In the genomic region with DNA sequence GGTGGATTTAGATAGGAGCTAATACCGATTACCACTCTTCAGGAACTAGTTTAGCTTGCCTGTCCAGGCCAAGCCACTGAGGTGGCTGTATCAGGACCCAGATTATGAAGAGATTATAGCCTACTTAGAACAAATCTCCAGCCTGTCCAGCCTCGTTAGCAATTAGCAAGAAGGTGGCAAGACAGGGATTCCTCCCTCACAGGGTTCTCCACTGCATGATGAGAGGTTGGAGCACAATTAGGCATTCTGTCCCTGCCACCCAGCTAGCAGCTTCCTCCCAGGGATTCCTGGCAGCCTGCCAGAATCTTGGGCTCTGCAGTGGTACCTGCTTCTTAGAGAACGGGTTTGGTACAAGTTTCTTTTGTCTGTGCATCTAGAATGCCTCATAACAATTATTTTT, we compare ENCODE assay signal across 13 mouse cellular contexts. TPM values are rescaled to one million over a fixed set of nuclear protein-coding genes. Genes with fewer than 3 reads are reported as not detected.
A peak's percentile ranks its signal among the peaks of the same experiment; 100 is the strongest.
DNase-seq lines count a peak whose midpoint lies in the region; ATAC-seq and TF ChIP-seq lines count a peak whose summit lies in the region.
"Had no signal": no experiment of that assay in that cellular context is flagged by ENCODE, and none has a peak within 500 bp of the region (broad histone marks: within the 10 kb centered on the region; RNA-seq: fewer than 3 reads in every experiment).

No protein-coding gene starts in this region.

- no peak for TF ChIP-seq CTCF in layer of hippocampus, adult 2 months (conservative IDR thresholded peaks at IDR 0.05)

- no peak overlapping the region for H3K9ac ChIP-seq in forebrain, embryonic 11.5 days (ENCODE audit: low read length)
- H3K9ac ChIP-seq in embryonic facial prominence, embryonic 14.5 days (ENCODE audit: low read depth, low read length), result no peak overlapping the region
- H3K9ac ChIP-seq in midbrain, embryonic 14.5 days (replicated peaks; ENCODE audit: low read length), result no peak overlapping the region
- H3K9ac ChIP-seq: limb, embryonic 15.5 days had no signal

- peak; percentile 73 for ATAC-seq in forebrain, embryonic 11.5 days (replicated peaks; ENCODE audit: low FRiP score)
- peak; percentile 75 for ATAC-seq in embryonic facial prominence, embryonic 14.5 days (ENCODE audit: low read depth)
- peak; percentile 47; the same call in 1 of the 2 replicates for ATAC-seq in midbrain, embryonic 14.5 days (ENCODE audit: low FRiP score, low TSS enrichment)
- ATAC-seq: Patski had no signal

- 45% methylated on average over 3 of the region's 3 CpGs for WGBS in forebrain, embryonic 11.5 days
- 56% methylated on average over 3 of the region's 3 CpGs for WGBS in forebrain, embryonic 10.5 days
- WGBS in embryonic facial prominence, embryonic 14.5 days, result 52% methylated on average over 3 of the region's 3 CpGs
- WGBS in midbrain, embryonic 14.5 days, result 39% methylated on average over 3 of the region's 3 CpGs

- H3K27me3 ChIP-seq in forebrain, embryonic 11.5 days (ENCODE audit: control insufficient read depth, insufficient read depth, low read length), result 0 out of 2 replicates have a peak, but pooled peaks cover 2% of the 10 kb centered on the region
- H3K27me3 ChIP-seq in forebrain, embryonic 10.5 days (ENCODE audit: poor library complexity, severe bottlenecking), result peaks cover 17% of the 10 kb centered on the region
- H3K27me3 ChIP-seq in embryonic facial prominence, embryonic 14.5 days (replicated peaks; ENCODE audit: control insufficient read depth, insufficient read depth, low read length), result no peaks in the 10 kb centered on the region
- H3K27me3 ChIP-seq in midbrain, embryonic 14.5 days (ENCODE audit: control insufficient read depth, insufficient read depth, low read length), result no peaks in the 10 kb centered on the region
- H3K27me3 ChIP-seq: limb, embryonic 15.5 days; megakaryocyte, embryonic 14.5 days; Patski had no signal

- no peaks in the 10 kb centered on the region for H3K9me3 ChIP-seq in forebrain, embryonic 11.5 days (ENCODE audit: control insufficient read depth, low read length)
- peaks cover 4% of the 10 kb centered on the region; the same call in 1 of the 2 replicates for H3K9me3 ChIP-seq in forebrain, embryonic 10.5 days
- H3K9me3 ChIP-seq in embryonic facial prominence, embryonic 14.5 days (ENCODE audit: control insufficient read depth, low read length), result no peaks in the 10 kb centered on the region
- no peaks in the 10 kb centered on the region for H3K9me3 ChIP-seq in midbrain, embryonic 14.5 days (ENCODE audit: control insufficient read depth, low read length)
- H3K9me3 ChIP-seq: limb, embryonic 15.5 days; megakaryocyte, embryonic 14.5 days had no signal

- no peak overlapping the region for H3K4me2 ChIP-seq in forebrain, embryonic 11.5 days (ENCODE audit: low read depth, low read length, severe bottlenecking)
- no peak overlapping the region for H3K4me2 ChIP-seq in embryonic facial prominence, embryonic 14.5 days (ENCODE audit: low read depth, low read length)
- H3K4me2 ChIP-seq in midbrain, embryonic 14.5 days (ENCODE audit: low read length), result no peak overlapping the region
- H3K4me2 ChIP-seq: limb, embryonic 15.5 days had no signal

- H3K4me1 ChIP-seq in forebrain, embryonic 11.5 days (replicated peaks; ENCODE audit: control insufficient read depth, insufficient read depth, low read length), result peaks cover 21% of the 10 kb centered on the region; the same call in 1 of the 2 replicates
- H3K4me1 ChIP-seq in forebrain, embryonic 10.5 days, result peaks cover 53% of the 10 kb centered on the region
- peaks cover 8% of the 10 kb centered on the region for H3K4me1 ChIP-seq in embryonic facial prominence, embryonic 14.5 days (ENCODE audit: control insufficient read depth, insufficient read depth, low read length)
- H3K4me1 ChIP-seq in midbrain, embryonic 14.5 days (ENCODE audit: control insufficient read depth, insufficient read depth, low read length), result 0 out of 2 replicates have a peak, but pooled peaks cover 4% of the 10 kb centered on the region

- peak overlapping the region; percentile 50 for H3K27ac ChIP-seq in forebrain, embryonic 11.5 days (ENCODE audit: low read depth, low read length)
- H3K27ac ChIP-seq in forebrain, embryonic 10.5 days, result no peak overlapping the region
- H3K27ac ChIP-seq in layer of hippocampus, adult 2 months, result peak overlapping the region; percentile 57; the same call in 1 of the 2 replicates
- H3K27ac ChIP-seq in embryonic facial prominence, embryonic 14.5 days (replicated peaks; ENCODE audit: low read depth, low read length), result no peak overlapping the region
- H3K27ac ChIP-seq in midbrain, embryonic 14.5 days (replicated peaks; ENCODE audit: low read depth, low read length), result no peak overlapping the region
- H3K27ac ChIP-seq: kidney, postnatal 0 days; limb, embryonic 15.5 days had no signal

- peak; percentile 76 for DNase-seq in forebrain, embryonic 11.5 days (ENCODE audit: low spot score)
- no peak for DNase-seq in forebrain, embryonic 10.5 days (ENCODE audit: extremely low spot score, low spot score)
- no peak for DNase-seq in layer of hippocampus, adult 2 months (ENCODE audit: low spot score in 2 of 2)
- DNase-seq in layer of hippocampus, postnatal 14 days (ENCODE audit: low spot score in 2 of 2), result no peak
- peak; percentile 82 for DNase-seq in embryonic facial prominence, embryonic 14.5 days (ENCODE audit: low spot score)
- DNase-seq in midbrain, embryonic 14.5 days, result peak; percentile 76
- DNase-seq in adrenal gland, postnatal 10 days, result no peak
- DNase-seq in urinary bladder, postnatal 4 days (ENCODE audit: low spot score in 2 of 2), result no peak
- DNase-seq: gastrocnemius, postnatal 25 days had no signal

- H3K36me3 ChIP-seq in forebrain, embryonic 11.5 days (ENCODE audit: control insufficient read depth, insufficient read depth, low read length), result no peaks in the 10 kb centered on the region
- H3K36me3 ChIP-seq in forebrain, embryonic 10.5 days (replicated peaks), result peaks cover 31% of the 10 kb centered on the region
- H3K36me3 ChIP-seq in embryonic facial prominence, embryonic 14.5 days (ENCODE audit: control insufficient read depth, insufficient read depth, low read length), result peaks cover 18% of the 10 kb centered on the region; the same call in 1 of the 2 replicates
- H3K36me3 ChIP-seq in midbrain, embryonic 14.5 days (ENCODE audit: control insufficient read depth, insufficient read depth, low read length), result peaks cover 6% of the 10 kb centered on the region

- H3K4me3 ChIP-seq in forebrain, embryonic 11.5 days (ENCODE audit: low read depth, low read length), result no peak overlapping the region
- no peak overlapping the region for H3K4me3 ChIP-seq in forebrain, embryonic 10.5 days
- no peak overlapping the region for H3K4me3 ChIP-seq in layer of hippocampus, adult 2 months
- no peak overlapping the region for H3K4me3 ChIP-seq in embryonic facial prominence, embryonic 14.5 days (ENCODE audit: low read depth, low read length)
- no peak overlapping the region for H3K4me3 ChIP-seq in midbrain, embryonic 14.5 days (replicated peaks; ENCODE audit: low read depth, low read length)
- H3K4me3 ChIP-seq: limb, embryonic 15.5 days; megakaryocyte, embryonic 14.5 days had no signal

RNA-seq across cellular contexts. Expression of a gene that starts 8.5 kb away (rescaled TPM):
- polyA plus RNA-seq in forebrain, embryonic 11.5 days (2014; fragmentation: Nextera tagmentation; extraction: Ambion mirVana), result 71.3 and 75.4 TPM in 2 replicates
- 68.0 and 72.6 TPM in 2 replicates for polyA plus RNA-seq in forebrain, embryonic 10.5 days (2016; fragmentation: Nextera tagmentation; extraction: Ambion mirVana)
- 10 to 100 TPM; 41.1 to 43.7 TPM for total RNA-seq in layer of hippocampus, adult 2 months (2021)
- total RNA-seq in layer of hippocampus, postnatal 14 days (2021), result 10 to 100 TPM; 35.6 to 37.2 TPM
- 96.7 and 104 TPM in 2 replicates for polyA plus RNA-seq in embryonic facial prominence, embryonic 14.5 days (2014; fragmentation: Nextera tagmentation; extraction: Ambion mirVana)
- 91.5 and 93.7 TPM in 2 replicates for polyA plus RNA-seq in midbrain, embryonic 14.5 days (2014; fragmentation: Nextera tagmentation; extraction: Ambion mirVana)
- total RNA-seq in adrenal gland, postnatal 10 days (2021), result 10 to 100 TPM; 63.1 to 83.1 TPM

Comparison
In these comparisons a context has a peak if more than half of its experiments do, and no peak if none do; other contexts are left out.
1. DNase-seq: peak in forebrain, embryonic 11.5 days (single experiment), embryonic facial prominence, embryonic 14.5 days (single experiment) and midbrain, embryonic 14.5 days (single experiment); none in forebrain, embryonic 10.5 days (single experiment), layer of hippocampus, adult 2 months (0 of 2), layer of hippocampus, postnatal 14 days (0 of 2), adrenal gland, postnatal 10 days (single experiment) and urinary bladder, postnatal 4 days (0 of 2).
2. H3K27ac ChIP-seq: peak in forebrain, embryonic 11.5 days (single experiment) and layer of hippocampus, adult 2 months (single experiment); none in forebrain, embryonic 10.5 days (single experiment), embryonic facial prominence, embryonic 14.5 days (single experiment) and midbrain, embryonic 14.5 days (single experiment).
3. Peak in every context shown above with its lines, with median percentiles within 50 percentile points of each other: ATAC-seq.